Mouse (Mus musculus): ENCODE measurements around the gene Cpm.

Cpm gene

GRCm38 (mm10) chr10:117635823-117636589 lies 6.7 kb downstream of the Cpm start:
- no peak for DNase-seq (ENCODE audit: low spot score)

DNA sequence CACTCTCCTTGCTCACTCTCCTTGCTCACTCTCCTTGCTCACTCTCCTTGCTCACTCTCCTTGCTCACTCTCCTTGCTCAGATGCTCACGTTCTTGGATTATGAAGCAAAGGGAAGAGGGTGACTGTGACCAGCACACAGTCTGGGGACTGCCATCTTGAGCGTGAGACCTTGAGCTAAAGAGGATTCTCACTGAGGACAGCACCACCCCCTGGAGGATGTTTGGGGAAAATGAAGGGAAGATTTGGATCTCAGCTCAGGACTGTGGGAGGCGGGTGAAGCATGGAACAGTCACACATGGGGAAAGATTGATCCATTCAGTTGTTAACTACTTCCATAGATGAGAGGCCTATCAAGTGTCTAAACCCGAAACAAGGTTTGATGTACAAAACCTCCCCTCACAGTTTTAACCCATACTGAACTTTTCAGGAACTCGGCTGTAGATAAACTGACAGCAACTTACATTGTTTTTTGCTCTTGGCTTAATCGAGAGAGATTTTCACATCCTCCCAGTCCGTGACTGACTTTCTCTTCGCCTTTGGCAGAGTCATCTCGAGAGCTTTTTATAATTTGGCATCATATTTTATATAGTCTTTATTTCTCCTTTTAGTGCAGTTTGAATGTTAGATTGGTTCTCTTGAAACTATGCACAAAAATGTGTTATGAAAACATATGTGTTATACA lies 7.9 kb downstream of the Cpm start:
- no peak for DNase-seq (ENCODE audit: low spot score)

GRCm38 (mm10) chr10:117637745-117638577 lies 8.7 kb downstream of the Cpm start:
- DNase-seq (ENCODE audit: low spot score) = no peak

GRCm38 (mm10) chr10:117638578-117639220 lies 9.4 kb downstream of the Cpm start:
- DNase-seq (ENCODE audit: low spot score) = no peak

GRCm38 (mm10) chr10:117639221-117639599 lies 9.9 kb downstream of the Cpm start:
- no peak for DNase-seq (ENCODE audit: low spot score)

DNA sequence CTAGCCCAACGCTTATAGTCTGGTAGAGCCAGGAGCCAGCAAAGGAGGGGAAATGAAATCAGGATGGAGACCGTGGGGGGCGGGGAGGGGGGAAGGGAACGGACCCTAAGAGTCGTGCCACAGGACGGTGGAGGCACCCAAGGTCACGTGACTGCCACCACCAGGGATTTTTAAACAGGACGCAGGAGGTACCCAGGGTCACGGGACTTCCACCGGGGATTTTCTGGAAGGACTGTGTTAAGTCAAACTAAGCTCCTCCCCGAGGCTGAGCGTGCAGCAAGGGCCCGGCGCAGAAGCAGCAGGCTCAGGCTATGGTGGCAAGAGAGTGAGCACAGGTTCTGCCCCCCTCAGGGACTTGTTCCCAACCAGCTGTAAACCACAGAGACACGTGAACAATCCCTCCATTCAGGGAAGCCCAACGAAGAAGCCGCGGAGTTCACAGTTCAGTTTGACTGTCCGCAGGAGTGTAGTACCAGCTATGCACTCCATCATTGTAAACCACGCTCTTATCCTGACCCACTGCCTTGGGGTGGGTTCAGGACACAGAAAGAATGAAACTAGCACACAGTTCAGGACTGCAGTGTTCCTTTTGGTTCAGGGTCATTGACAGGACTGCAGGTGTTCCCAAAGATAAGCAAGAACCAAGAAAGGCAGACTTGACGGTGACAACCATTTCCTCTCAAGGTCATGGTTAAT lies 10.7 kb downstream of the Cpm start:
- DNase-seq (ENCODE audit: low spot score) = no peak

- no peak for DNase-seq (ENCODE audit: low spot score)
Measured at GRCm38 (mm10) chr10:117640595-117641078, 11.3 kb downstream of the Cpm start.

DNA sequence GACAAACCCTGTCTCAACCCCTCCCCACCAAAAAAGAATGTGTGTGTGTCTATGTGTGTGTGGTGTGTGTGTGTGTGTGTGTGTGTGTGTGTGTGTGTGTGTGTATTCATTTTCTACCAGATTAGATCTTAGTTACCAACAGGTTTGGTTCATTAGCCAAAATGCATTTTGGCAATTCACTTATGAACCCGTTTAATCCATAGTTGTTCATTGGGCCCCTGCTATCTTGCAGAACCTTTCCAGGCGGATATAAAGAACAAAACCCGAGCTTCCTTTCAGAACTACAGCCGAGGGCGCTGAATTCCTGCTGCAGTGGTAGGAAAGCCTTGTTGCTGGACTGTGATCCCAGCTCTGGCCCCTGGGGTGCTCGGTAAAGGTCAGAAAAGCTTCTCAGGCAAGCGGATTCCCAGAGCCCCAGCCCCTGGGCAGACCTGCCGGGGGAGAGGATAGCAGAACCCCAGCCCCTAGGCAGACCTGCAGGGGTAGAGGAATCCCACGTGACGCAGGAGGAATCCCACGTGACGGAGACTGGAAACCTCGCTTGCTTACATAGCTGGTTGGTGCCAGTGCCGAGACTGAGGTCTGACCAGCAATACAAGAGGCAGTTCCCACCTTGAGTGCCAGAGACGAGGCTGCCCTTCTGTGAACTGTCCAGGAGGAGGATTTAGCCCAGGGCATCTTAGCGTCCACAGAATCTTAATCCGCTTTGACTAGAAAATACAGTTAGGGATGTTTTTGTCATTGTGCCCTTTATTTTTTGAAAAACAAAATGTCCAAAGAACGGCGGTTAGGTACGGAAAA lies 12.3 kb downstream of the Cpm start:
- no peak for DNase-seq (ENCODE audit: low spot score)

- DNase-seq (ENCODE audit: low spot score) = no peak
Measured at GRCm38 (mm10) chr10:117642201-117642450, 12.8 kb downstream of the Cpm start.

- DNase-seq (ENCODE audit: low spot score) = no peak
Measured at GRCm38 (mm10) chr10:117642491-117643262, 13.4 kb downstream of the Cpm start.

- no peak for DNase-seq (ENCODE audit: low spot score)
Measured at GRCm38 (mm10) chr10:117643302-117643701, 14.0 kb downstream of the Cpm start.

- no peak for DNase-seq (ENCODE audit: low spot score)
Measured at GRCm38 (mm10) chr10:117643711-117644428, 14.6 kb downstream of the Cpm start.

DNA sequence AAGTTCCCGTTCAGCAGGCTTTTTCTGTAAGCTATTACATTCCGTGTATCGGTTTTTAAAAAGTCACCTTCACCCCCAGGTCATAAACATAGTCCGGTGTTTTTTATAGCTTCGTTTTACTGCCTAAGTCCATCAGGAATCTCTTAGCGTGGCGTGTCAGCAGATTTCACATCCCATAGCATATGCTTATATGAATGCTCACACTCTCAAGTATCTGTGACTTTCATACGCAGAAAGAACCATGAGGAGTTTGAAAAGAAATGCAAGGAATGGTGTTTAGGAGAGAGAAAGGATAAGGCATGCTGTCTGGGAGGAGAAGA lies 15.1 kb downstream of the Cpm start:
- DNase-seq (ENCODE audit: low spot score) = no peak

DNA sequence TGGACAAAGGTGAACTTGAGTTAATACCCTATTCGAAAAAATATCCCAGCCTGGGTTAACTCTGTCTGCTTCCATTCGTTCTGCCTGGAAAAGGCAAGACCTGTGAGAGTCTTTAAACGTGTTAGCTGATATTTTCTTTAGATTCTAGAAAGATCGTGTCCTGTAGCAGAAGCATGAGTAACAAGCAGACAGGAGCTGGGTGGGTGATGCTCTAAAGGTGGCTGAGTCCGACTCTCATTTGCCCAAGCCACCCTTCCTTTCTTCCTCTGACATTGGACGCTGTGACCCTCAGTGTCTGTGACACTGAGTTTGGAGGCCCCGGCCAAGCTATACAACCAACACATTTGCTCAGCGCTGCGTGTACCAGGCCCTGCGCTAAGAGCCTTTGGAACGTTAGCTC lies 15.5 kb downstream of the Cpm start:
- no peak for DNase-seq (ENCODE audit: low spot score)

- no peak for DNase-seq (ENCODE audit: low spot score)
Measured at GRCm38 (mm10) chr10:117645487-117645964, 16.2 kb downstream of the Cpm start.

- no peak for DNase-seq (ENCODE audit: low spot score)
Measured at GRCm38 (mm10) chr10:117646482-117647157, 17.3 kb downstream of the Cpm start.

DNA sequence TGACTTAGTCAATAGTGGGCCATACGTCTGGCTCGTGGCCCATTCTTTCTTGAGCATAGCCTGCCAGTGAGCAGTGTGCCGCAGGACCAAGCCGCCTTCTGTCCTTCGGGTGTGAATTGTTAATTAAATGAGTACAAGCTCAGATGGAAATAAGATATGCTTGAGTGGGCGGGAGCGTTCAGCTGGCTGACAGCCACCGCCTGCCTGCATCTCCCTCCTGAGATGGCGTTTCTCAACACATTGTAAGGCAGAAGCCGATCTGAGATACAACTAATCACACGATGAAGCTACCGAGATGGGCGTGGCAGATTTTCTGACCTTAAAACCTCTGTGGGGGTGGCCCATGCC lies 17.8 kb downstream of the Cpm start:
- DNase-seq (ENCODE audit: low spot score) = no peak

DNA sequence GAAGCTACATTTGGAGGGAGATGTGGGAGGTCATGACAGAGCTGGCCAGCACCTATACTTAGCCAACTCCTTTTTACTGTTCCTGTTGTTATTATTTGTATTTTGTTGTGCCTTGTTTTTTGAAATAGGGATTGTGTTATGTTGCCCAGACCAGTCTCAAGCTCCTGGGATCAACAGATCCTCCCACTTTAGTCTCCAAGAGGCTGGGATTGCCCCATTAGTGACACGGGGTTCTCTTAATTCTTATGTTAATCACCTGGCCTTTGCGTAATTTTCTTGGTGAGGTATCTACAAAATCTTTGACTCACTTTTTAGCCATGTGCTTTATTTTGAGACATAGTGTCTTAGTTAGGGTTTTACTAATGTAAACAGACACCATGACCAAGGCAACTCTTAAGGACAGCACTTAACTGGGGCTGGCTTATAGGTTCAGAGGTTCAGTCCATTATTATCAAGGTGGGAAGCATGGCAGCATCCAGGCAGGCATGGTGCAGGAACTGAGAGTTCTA lies 18.7 kb downstream of the Cpm start:
- DNase-seq (ENCODE audit: low spot score) = no peak

GRCm38 (mm10) chr10:117648643-117649042 lies 19.3 kb downstream of the Cpm start:
- no peak for DNase-seq (ENCODE audit: low spot score)
